Mouse (Mus musculus) heart, adult 2 months (tissue): ENCODE measurements around the gene Vmp1.

Experiments used
- EP300 ChIP-seq: fragments of 200-500 bp; IDR thresholded peaks from 2 replicates; pipeline ENCODE4 v1.6.1; 2011; ENCODE audit warnings: low read depth, low read length, control low read depth; ENCODE audit not compliant: insufficient read depth
- POLR2A ChIP-seq: fragments of 200-500 bp; IDR thresholded peaks from 2 replicates; pipeline ENCODE4 v1.6.1; 2011; ENCODE audit warnings: mild to moderate bottlenecking, low read depth, low read length, control low read depth; ENCODE audit not compliant: insufficient read depth

- TF ChIP-seq EP300 (no peak), POLR2A (no peak)
Observed at GRCm38 (mm10) chr11:86586177-86586867, 97.3 kb downstream of the Vmp1 start.
